Mouse (Mus musculus): ENCODE data around the gene Tigd3. TPM values are rescaled to one million over a fixed set of nuclear protein-coding genes. Genes with fewer than 3 reads are reported as not detected.
"Not testable (repeated sequence)": the region's sequence is repeated elsewhere in the genome, so short reads cannot be mapped to it uniquely, and the experiment has no call there.

Gene Tigd3
- polyA plus RNA-seq, 1 experiment from 2014 or later, result 1.7 TPM

- TF ChIP-seq CTCF (IDR thresholded peaks at IDR 0.05; ENCODE audit: low read depth), result peak; percentile 74
- TF ChIP-seq EP300 (IDR thresholded peaks at IDR 0.05; ENCODE audit: low read depth), result no peak
- Histone ChIP-seq H3K4me3 (ENCODE audit: low read depth, low read length) (no peak overlapping the region), H3K36me3 (replicated peaks; ENCODE audit: insufficient read depth, low read length) (peaks cover 1% of the 10 kb centered on the region; the same call in 1 of the 2 replicates), H3K4me1 (ENCODE audit: insufficient read depth) (peaks cover 20% of the 10 kb centered on the region), H3K4me2 (ENCODE audit: low read depth, low read length) (no peak overlapping the region), H3K9ac (replicated peaks) (no peak overlapping the region), H3K9me3 (ENCODE audit: low read length) (no peaks in the 10 kb centered on the region), H3K27me3 (ENCODE audit: insufficient read depth, low read length) (peaks cover 6% of the 10 kb centered on the region), H3K27ac (ENCODE audit: low read depth) (no peak overlapping the region)
- ATAC-seq (no peak), DNase-seq (no peak)
- 66% methylated on average over 4 of the region's 4 CpGs for WGBS (ENCODE audit: insufficient replicate concordance)
Observed at GRCm38 (mm10) chr19:5885838-5886237, 8.1 kb downstream of the Tigd3 start.

DNA sequence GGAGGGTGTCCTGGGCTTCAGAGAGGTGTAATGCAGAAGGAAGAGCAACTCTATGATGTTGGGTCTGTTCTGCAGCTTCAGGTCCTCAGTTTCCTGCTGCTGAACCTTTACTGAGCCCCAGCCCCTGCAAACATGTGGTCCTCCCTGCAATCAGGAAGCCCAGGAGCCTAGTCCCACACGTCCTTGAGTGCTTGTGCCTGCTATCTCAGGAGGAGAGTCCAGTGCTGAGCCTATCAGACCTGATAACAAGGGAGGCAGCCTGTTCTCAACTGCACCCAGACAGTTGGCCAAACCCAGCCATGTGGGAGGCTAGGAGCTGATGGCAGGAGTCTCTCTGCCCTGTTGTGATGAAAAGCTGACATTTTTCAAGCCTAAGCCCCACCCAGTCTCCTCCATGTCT is 10.0 kb downstream of the Tigd3 start:
- ATAC-seq, result peak; percentile 62
- H3K9me3 ChIP-seq (ENCODE audit: low read length), result no peaks in the 10 kb centered on the region
- peaks cover 6% of the 10 kb centered on the region for H3K27me3 ChIP-seq (ENCODE audit: insufficient read depth, low read length)
- no peak for TF ChIP-seq CTCF (IDR thresholded peaks at IDR 0.05; ENCODE audit: low read depth)
- TF ChIP-seq EP300 (IDR thresholded peaks at IDR 0.05; ENCODE audit: low read depth), result peak; percentile 78; the same call in 1 of the 2 replicates
- no peak overlapping the region for H3K27ac ChIP-seq (ENCODE audit: low read depth)
- H3K36me3 ChIP-seq (replicated peaks; ENCODE audit: insufficient read depth, low read length), result peaks cover 8% of the 10 kb centered on the region; the same call in 1 of the 2 replicates
- DNase-seq, result no peak
- 0 out of 2 replicates have a peak overlapping the region, but pooled peaks have one; percentile 9 for H3K4me2 ChIP-seq (ENCODE audit: low read depth, low read length)
- H3K9ac ChIP-seq (replicated peaks), result no peak overlapping the region
- WGBS (ENCODE audit: insufficient replicate concordance), result 75% methylated on average over 1 of the region's 1 CpGs
- H3K4me1 ChIP-seq (ENCODE audit: insufficient read depth), result peaks cover 27% of the 10 kb centered on the region
- no peak overlapping the region for H3K4me3 ChIP-seq (ENCODE audit: low read depth, low read length)

GRCm38 (mm10) chr19:5882079-5882478 is 11.9 kb downstream of the Tigd3 start:
- H3K36me3 ChIP-seq (replicated peaks; ENCODE audit: insufficient read depth, low read length); H3K9ac ChIP-seq (replicated peaks); DNase-seq; ATAC-seq; H3K27me3 ChIP-seq (ENCODE audit: insufficient read depth, low read length); H3K4me3 ChIP-seq (ENCODE audit: low read depth, low read length); H3K9me3 ChIP-seq (ENCODE audit: low read length); H3K4me2 ChIP-seq (ENCODE audit: low read depth, low read length): not testable (repeated sequence)
- peaks cover 39% of the 10 kb centered on the region for H3K4me1 ChIP-seq (ENCODE audit: insufficient read depth)
- 47% methylated on average over 5 of the region's 5 CpGs for WGBS (ENCODE audit: insufficient replicate concordance)
- H3K27ac ChIP-seq (ENCODE audit: low read depth), result 0 out of 2 replicates have a peak overlapping the region, but pooled peaks have one; percentile 25

GRCm38 (mm10) chr19:5881155-5881554 is 12.8 kb downstream of the Tigd3 start:
- H3K27ac ChIP-seq (ENCODE audit: low read depth), result no peak overlapping the region
- H3K9me3 ChIP-seq (ENCODE audit: low read length), result no peaks in the 10 kb centered on the region
- ATAC-seq (no peak), DNase-seq (no peak)
- no peak overlapping the region for H3K4me3 ChIP-seq (ENCODE audit: low read depth, low read length)
- H3K27me3 ChIP-seq (ENCODE audit: insufficient read depth, low read length), result peaks cover 6% of the 10 kb centered on the region
- no peak overlapping the region for H3K9ac ChIP-seq (replicated peaks)
- TF ChIP-seq EP300 (IDR thresholded peaks at IDR 0.05; ENCODE audit: low read depth) (no peak), CTCF (IDR thresholded peaks at IDR 0.05; ENCODE audit: low read depth) (no peak)
- 83% methylated on average over 6 of the region's 6 CpGs for WGBS (ENCODE audit: insufficient replicate concordance)
- H3K36me3 ChIP-seq (replicated peaks; ENCODE audit: insufficient read depth, low read length), result peaks cover 8% of the 10 kb centered on the region; the same call in 1 of the 2 replicates
- H3K4me2 ChIP-seq (ENCODE audit: low read depth, low read length), result no peak overlapping the region
- peaks cover 39% of the 10 kb centered on the region for H3K4me1 ChIP-seq (ENCODE audit: insufficient read depth)

DNA sequence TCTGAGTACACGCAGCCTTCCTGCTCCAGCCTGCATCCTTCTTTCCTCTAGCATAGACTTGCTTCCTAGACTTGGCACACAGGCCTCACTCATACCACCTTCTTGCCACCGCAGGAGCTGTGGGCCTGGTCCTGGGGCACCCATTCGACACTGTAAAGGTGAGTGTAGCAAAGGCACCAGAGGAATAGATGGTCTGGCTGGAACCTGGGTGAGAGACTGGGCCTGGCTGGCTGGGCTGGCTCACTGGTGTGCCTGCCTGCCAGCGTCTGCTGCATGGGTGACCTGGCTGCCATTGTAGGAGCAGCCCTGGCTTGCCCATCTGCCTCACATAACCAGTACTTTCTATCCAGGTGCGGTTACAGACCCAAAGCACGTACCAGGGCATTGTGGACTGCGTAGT is 14.2 kb downstream of the Tigd3 start:
- Histone ChIP-seq H3K4me1 (ENCODE audit: insufficient read depth) (peaks cover 44% of the 10 kb centered on the region), H3K27ac (ENCODE audit: low read depth) (no peak overlapping the region), H3K4me2 (ENCODE audit: low read depth, low read length) (0 out of 2 replicates have a peak overlapping the region, but pooled peaks have one; percentile 66), H3K9me3 (ENCODE audit: low read length) (no peaks in the 10 kb centered on the region), H3K36me3 (replicated peaks; ENCODE audit: insufficient read depth, low read length) (peaks cover 8% of the 10 kb centered on the region; the same call in 1 of the 2 replicates), H3K27me3 (ENCODE audit: insufficient read depth, low read length) (no peaks in the 10 kb centered on the region), H3K4me3 (ENCODE audit: low read depth, low read length) (no peak overlapping the region), H3K9ac (replicated peaks) (no peak overlapping the region)
- no peak for ATAC-seq
- TF ChIP-seq CTCF (IDR thresholded peaks at IDR 0.05; ENCODE audit: low read depth) (no peak), EP300 (IDR thresholded peaks at IDR 0.05; ENCODE audit: low read depth) (no peak)
- DNase-seq, result no peak
- 93% methylated on average over 7 of the region's 7 CpGs for WGBS (ENCODE audit: insufficient replicate concordance)

DNA sequence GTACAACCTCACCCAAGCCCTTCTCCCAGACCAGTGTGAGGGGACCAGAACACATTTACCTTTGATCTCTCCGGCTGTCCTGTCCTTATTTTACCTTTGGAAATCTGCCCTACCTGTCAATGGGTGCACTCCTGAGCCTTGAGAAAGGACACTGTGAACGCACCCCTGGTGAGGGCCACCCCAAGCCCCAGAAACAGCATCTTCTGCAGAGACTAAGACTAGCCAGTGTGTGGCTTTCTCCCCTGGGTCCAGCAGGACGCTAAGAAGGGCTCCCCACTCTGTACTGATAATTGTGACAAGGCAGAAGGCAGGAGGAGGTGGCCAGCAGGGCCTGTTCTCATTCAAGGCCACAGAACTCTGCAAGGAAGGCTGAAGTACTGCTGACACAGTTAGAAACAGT is 15.0 kb downstream of the Tigd3 start:
- no peaks in the 10 kb centered on the region for H3K9me3 ChIP-seq (ENCODE audit: low read length)
- no peaks in the 10 kb centered on the region for H3K27me3 ChIP-seq (ENCODE audit: insufficient read depth, low read length)
- peak overlapping the region; percentile 57 for H3K9ac ChIP-seq (replicated peaks)
- TF ChIP-seq CTCF (IDR thresholded peaks at IDR 0.05; ENCODE audit: low read depth) (no peak), EP300 (IDR thresholded peaks at IDR 0.05; ENCODE audit: low read depth) (no peak)
- ATAC-seq (no peak), DNase-seq (no peak)
- H3K27ac ChIP-seq (ENCODE audit: low read depth), result peak overlapping the region; percentile 83
- peaks cover 46% of the 10 kb centered on the region for H3K4me1 ChIP-seq (ENCODE audit: insufficient read depth)
- peak overlapping the region; percentile 28 for H3K4me3 ChIP-seq (ENCODE audit: low read depth, low read length)
- H3K36me3 ChIP-seq (replicated peaks; ENCODE audit: insufficient read depth, low read length), result peaks cover 8% of the 10 kb centered on the region; the same call in 1 of the 2 replicates
- H3K4me2 ChIP-seq (ENCODE audit: low read depth, low read length), result peak overlapping the region; percentile 66
- 49% methylated on average over 3 of the region's 3 CpGs for WGBS (ENCODE audit: insufficient replicate concordance)
